ENCODE assay signal across 21 mouse cellular contexts in genomic region chr8:60736913-60737312, GRCm38 (mm10).
"Had no signal": no experiment of that assay in that cellular context is flagged by ENCODE, and none has a peak within 500 bp of the region (broad histone marks: within the 10 kb centered on the region; RNA-seq: fewer than 3 reads in every experiment).

No protein-coding gene starts in this region.

- H3K27me3 ChIP-seq: lung, embryonic 15.5 days; midbrain, embryonic 12.5 days; neural tube, embryonic 13.5 days; neural tube, embryonic 15.5 days had no signal

- H3K4me2 ChIP-seq: lung, embryonic 15.5 days; midbrain, embryonic 12.5 days; neural tube, embryonic 13.5 days; neural tube, embryonic 15.5 days had no signal

- H3K36me3 ChIP-seq: lung, embryonic 15.5 days; midbrain, embryonic 10.5 days; midbrain, embryonic 12.5 days; neural tube, embryonic 13.5 days; neural tube, embryonic 15.5 days had no signal

- H3K9me3 ChIP-seq: lung, embryonic 15.5 days; midbrain, embryonic 10.5 days; midbrain, embryonic 12.5 days; neural tube, embryonic 13.5 days; neural tube, embryonic 15.5 days had no signal

- H3K4me1 ChIP-seq: lung, embryonic 15.5 days; midbrain, embryonic 10.5 days; midbrain, embryonic 12.5 days; neural tube, embryonic 13.5 days; neural tube, embryonic 15.5 days had no signal

- ATAC-seq: lung, postnatal 0 days; midbrain, embryonic 16.5 days had no signal

- H3K4me3 ChIP-seq: lung, embryonic 15.5 days; midbrain, embryonic 10.5 days; midbrain, embryonic 12.5 days; myocyte; neural tube, embryonic 13.5 days; neural tube, embryonic 15.5 days had no signal

- DNase-seq: lung, adult 18-20 months; lung, postnatal 14 days; lung, postnatal 36 days; midbrain, embryonic 14.5 days; retina, postnatal 1 day; right cerebral cortex, adult 18-20 months; right cerebral cortex, postnatal 25 days; right cerebral cortex, postnatal 4 days; spleen, adult 18-20 months; thymus, adult 18-20 months; thymus, postnatal 14 days; thymus, postnatal 4 days had no signal

- H3K27ac ChIP-seq: lung, embryonic 15.5 days; macrophage; midbrain, embryonic 10.5 days; midbrain, embryonic 12.5 days; neural tube, embryonic 13.5 days; neural tube, embryonic 15.5 days had no signal

- H3K9ac ChIP-seq: lung, embryonic 15.5 days; midbrain, embryonic 12.5 days; neural tube, embryonic 13.5 days; neural tube, embryonic 15.5 days had no signal
